Mouse (Mus musculus): Measurements from ENCODE around the gene Cwc22. TPM values are rescaled to one million over a fixed set of nuclear protein-coding genes. Genes with fewer than 3 reads are reported as not detected.

The Cwc22 gene
- polyA plus RNA-seq, 1 experiment: 27.9 TPM

GRCm38 (mm10) chr2:77949521-77949920, 3.3 kb upstream of the Cwc22 start:
- Histone ChIP-seq H3K4me1 (ENCODE audit: control insufficient read depth, insufficient read depth, low read length) (peaks cover 4% of the 10 kb centered on the region), H3K27ac (ENCODE audit: insufficient read depth, low read depth, low read length) (no peak overlapping the region), H3K4me3 (ENCODE audit: insufficient read depth, low read length) (no peak overlapping the region)
- no peak for TF ChIP-seq POLR2A (IDR thresholded peaks at IDR 0.05; ENCODE audit: borderline replicate concordance, low read depth, low read length)
- TF ChIP-seq CTCF (IDR thresholded peaks at IDR 0.05; ENCODE audit: low read depth, low read length): no peak

- TF ChIP-seq CTCF (IDR thresholded peaks at IDR 0.05; ENCODE audit: low read depth, low read length): no peak
- TF ChIP-seq POLR2A (IDR thresholded peaks at IDR 0.05; ENCODE audit: borderline replicate concordance, low read depth, low read length): no peak
- peaks cover 8% of the 10 kb centered on the region for H3K4me1 ChIP-seq (ENCODE audit: control insufficient read depth, insufficient read depth, low read length)
Measured at GRCm38 (mm10) chr2:77948921-77949320, 2.7 kb upstream of the Cwc22 start.

GRCm38 (mm10) chr2:77948126-77948525, 2.0 kb upstream of the Cwc22 start:
- Histone ChIP-seq H3K4me1 (ENCODE audit: control insufficient read depth, insufficient read depth, low read length) (peaks cover 10% of the 10 kb centered on the region), H3K27ac (ENCODE audit: insufficient read depth, low read depth, low read length) (no peak overlapping the region), H3K4me3 (ENCODE audit: insufficient read depth, low read length) (no peak overlapping the region)
- TF ChIP-seq POLR2A (IDR thresholded peaks at IDR 0.05; ENCODE audit: borderline replicate concordance, low read depth, low read length) (no peak), CTCF (IDR thresholded peaks at IDR 0.05; ENCODE audit: low read depth, low read length) (no peak)

More at GRCm38 (mm10) chr2:77948921-77949320, 2.7 kb upstream of the Cwc22 start:
- Histone ChIP-seq H3K27ac (ENCODE audit: insufficient read depth, low read depth, low read length) (no peak overlapping the region), H3K4me3 (ENCODE audit: insufficient read depth, low read length) (no peak overlapping the region)

DNA sequence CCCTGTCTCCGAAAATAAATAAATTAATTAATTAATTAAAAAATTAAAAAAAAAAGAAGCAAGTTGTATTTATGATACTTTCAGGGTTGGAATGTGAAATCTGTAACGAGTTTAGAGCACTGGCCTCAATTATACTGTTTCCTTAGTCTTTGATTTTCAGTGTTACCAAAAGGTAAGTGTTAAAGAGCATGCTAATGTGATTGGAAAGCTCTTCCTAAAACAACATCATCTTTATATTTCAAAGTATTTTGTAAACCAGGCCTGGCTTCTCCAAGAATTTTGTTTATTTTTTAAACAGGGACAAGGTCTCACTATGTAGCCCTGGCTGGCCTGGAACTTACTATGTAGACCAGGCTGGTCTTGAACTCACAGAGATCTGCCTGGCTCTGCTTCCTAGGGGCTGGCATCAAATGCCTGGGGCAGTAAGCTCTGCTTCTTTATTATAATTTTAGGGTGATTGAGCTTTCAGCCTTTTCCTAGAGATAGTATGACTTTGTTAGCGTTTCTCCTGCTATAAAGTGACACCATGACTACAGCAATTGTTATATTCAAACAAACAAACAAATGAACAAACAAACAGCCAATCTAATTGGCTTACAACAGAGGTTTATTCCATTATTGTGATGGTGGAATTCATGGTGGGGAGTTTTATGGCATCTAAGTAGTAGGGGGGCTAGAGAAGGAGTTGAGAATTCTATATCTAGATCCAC, 1.1 kb upstream of the Cwc22 start:
- H3K27ac ChIP-seq (ENCODE audit: insufficient read depth, low read depth, low read length): no peak overlapping the region
- no peak overlapping the region for H3K4me3 ChIP-seq (ENCODE audit: insufficient read depth, low read length)
- TF ChIP-seq POLR2A (IDR thresholded peaks at IDR 0.05; ENCODE audit: borderline replicate concordance, low read depth, low read length): no peak
- TF ChIP-seq CTCF (IDR thresholded peaks at IDR 0.05; ENCODE audit: low read depth, low read length): no peak
- H3K4me1 ChIP-seq (ENCODE audit: control insufficient read depth, insufficient read depth, low read length): peaks cover 10% of the 10 kb centered on the region

DNA sequence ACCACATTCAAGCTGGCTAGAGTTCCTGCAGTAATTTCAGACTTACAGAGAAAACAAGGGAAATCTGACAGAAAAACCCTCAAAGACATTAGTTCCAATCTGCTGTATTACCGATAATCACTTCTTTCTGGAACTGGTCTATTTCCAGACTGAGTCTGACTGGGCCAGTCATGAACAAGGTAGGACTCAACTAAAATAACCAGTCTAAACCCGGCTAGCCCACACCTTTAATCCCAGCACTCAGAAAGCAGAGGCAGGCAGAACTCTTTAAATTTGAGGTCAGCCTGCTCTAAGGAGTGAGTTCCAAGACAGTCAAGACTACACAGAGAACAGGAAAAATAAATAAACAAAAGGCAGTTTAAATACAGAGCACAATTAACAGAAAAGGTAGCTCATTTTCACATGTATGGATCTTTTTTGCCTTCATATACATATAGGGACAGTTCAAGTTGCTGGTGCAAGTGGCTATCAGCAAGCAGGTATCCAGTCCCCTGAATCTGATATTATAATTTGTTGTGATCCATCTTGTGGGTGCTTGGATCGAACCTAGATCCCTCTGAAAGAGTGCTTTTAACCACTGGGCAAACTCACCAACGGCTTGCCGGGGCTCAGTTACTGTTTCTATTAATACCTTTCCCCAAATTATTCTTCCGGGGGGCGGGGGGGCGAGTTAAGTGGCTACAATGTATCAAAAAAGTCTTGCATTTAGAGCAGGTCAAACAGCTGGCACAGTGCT, 1.1 kb downstream of the Cwc22 start:
- Histone ChIP-seq H3K4me1 (ENCODE audit: control insufficient read depth, insufficient read depth, low read length) (peaks cover 10% of the 10 kb centered on the region), H3K27ac (ENCODE audit: insufficient read depth, low read depth, low read length) (no peak overlapping the region), H3K4me3 (ENCODE audit: insufficient read depth, low read length) (peak overlapping the region; percentile 88)
- no peak for TF ChIP-seq POLR2A (IDR thresholded peaks at IDR 0.05; ENCODE audit: borderline replicate concordance, low read depth, low read length)

DNA sequence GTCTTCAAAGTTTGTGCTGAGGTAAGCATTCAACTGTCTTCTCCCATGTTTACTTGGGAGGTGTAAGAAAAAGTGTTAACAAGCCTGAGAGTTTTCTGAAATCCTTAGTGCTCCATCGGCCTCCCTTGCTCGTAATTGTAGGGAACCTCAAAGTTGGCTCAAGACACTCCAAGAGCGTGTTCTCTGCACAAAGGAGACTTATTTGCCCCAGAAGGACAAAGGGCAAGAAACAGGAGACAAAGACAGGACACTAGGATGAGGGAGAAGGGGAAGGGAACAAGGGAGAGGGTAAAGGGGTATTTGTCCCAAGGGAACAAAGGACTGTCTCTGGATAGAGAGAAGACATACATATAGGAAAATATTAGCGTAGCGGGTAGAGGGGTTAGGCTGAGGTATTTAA, 1.9 kb downstream of the Cwc22 start:
- H3K4me3 ChIP-seq (ENCODE audit: insufficient read depth, low read length): no peak overlapping the region
- H3K4me1 ChIP-seq (ENCODE audit: control insufficient read depth, insufficient read depth, low read length): peaks cover 10% of the 10 kb centered on the region
- no peak overlapping the region for H3K27ac ChIP-seq (ENCODE audit: insufficient read depth, low read depth, low read length)
- no peak for TF ChIP-seq CTCF (IDR thresholded peaks at IDR 0.05; ENCODE audit: low read depth, low read length)
- TF ChIP-seq POLR2A (IDR thresholded peaks at IDR 0.05; ENCODE audit: borderline replicate concordance, low read depth, low read length): no peak

DNA sequence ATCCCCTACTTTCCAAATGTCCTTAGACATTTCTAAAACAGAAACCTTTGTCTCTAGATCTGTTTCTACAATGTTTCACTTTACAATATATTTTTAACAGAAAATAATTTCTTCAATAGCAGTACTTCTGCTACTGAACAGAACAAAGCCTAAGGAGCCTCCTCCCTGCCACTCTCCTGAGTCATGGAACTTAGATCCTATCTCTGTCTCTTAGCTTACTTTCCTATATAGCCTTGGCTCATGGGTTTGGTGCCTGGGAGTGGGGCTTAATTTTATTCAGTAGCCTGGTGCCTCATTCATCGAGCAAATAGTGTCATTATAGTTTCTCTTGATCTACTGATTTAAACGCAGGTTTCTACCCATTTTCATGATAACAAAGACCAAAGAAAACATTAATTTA, 4.2 kb downstream of the Cwc22 start:
- H3K4me3 ChIP-seq (ENCODE audit: insufficient read depth, low read length): no peak overlapping the region
- TF ChIP-seq POLR2A (IDR thresholded peaks at IDR 0.05; ENCODE audit: borderline replicate concordance, low read depth, low read length): no peak
- no peak for TF ChIP-seq CTCF (IDR thresholded peaks at IDR 0.05; ENCODE audit: low read depth, low read length)
- H3K27ac ChIP-seq (ENCODE audit: insufficient read depth, low read depth, low read length): no peak overlapping the region
- peaks cover 10% of the 10 kb centered on the region for H3K4me1 ChIP-seq (ENCODE audit: control insufficient read depth, insufficient read depth, low read length)

GRCm38 (mm10) chr2:77938317-77938716, 7.9 kb downstream of the Cwc22 start:
- Histone ChIP-seq H3K27ac (ENCODE audit: insufficient read depth, low read depth, low read length) (no peak overlapping the region), H3K4me3 (ENCODE audit: insufficient read depth, low read length) (no peak overlapping the region), H3K4me1 (ENCODE audit: control insufficient read depth, insufficient read depth, low read length) (no peaks in the 10 kb centered on the region)
- TF ChIP-seq POLR2A (IDR thresholded peaks at IDR 0.05; ENCODE audit: borderline replicate concordance, low read depth, low read length) (no peak), CTCF (IDR thresholded peaks at IDR 0.05; ENCODE audit: low read depth, low read length) (no peak)

DNA sequence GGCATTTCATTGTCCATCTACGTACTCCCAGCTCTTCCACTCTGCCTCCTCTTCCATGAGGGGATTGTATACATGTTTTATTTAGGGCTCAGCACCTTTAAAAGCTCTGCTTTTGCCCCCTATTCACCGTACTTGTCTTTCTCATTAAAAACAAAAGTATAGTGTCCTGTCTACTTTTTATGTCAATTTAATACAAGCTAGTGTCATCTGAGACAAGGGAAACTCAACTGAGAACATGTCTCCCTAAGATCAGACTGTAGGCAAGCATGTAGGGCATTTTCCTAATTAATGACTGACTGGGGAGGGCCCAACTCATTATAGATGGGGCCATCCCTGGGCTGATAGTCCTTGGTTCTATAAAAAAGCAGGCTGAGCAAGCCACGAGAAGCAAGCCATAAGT, 8.4 kb downstream of the Cwc22 start:
- Histone ChIP-seq H3K27ac (ENCODE audit: insufficient read depth, low read depth, low read length) (no peak overlapping the region), H3K4me3 (ENCODE audit: insufficient read depth, low read length) (no peak overlapping the region), H3K4me1 (ENCODE audit: control insufficient read depth, insufficient read depth, low read length) (no peaks in the 10 kb centered on the region)
- TF ChIP-seq CTCF (IDR thresholded peaks at IDR 0.05; ENCODE audit: low read depth, low read length) (no peak), POLR2A (IDR thresholded peaks at IDR 0.05; ENCODE audit: borderline replicate concordance, low read depth, low read length) (no peak)

GRCm38 (mm10) chr2:77934138-77934537, 12.0 kb downstream of the Cwc22 start:
- Histone ChIP-seq H3K27ac (ENCODE audit: insufficient read depth, low read depth, low read length) (no peak overlapping the region), H3K4me3 (ENCODE audit: insufficient read depth, low read length) (no peak overlapping the region), H3K4me1 (ENCODE audit: control insufficient read depth, insufficient read depth, low read length) (no peaks in the 10 kb centered on the region)
- no peak for TF ChIP-seq CTCF (IDR thresholded peaks at IDR 0.05; ENCODE audit: low read depth, low read length)
- TF ChIP-seq POLR2A (IDR thresholded peaks at IDR 0.05; ENCODE audit: borderline replicate concordance, low read depth, low read length): no peak

Data from bone marrow macrophage, adult 2 months (primary cell).